In genomic region chr8:74920691-74921421, GRCm38 (mm10) we compare ENCODE assay signal across 21 mouse cellular contexts. TPM values are rescaled to one million over a fixed set of nuclear protein-coding genes. Genes with fewer than 3 reads are reported as not detected.
A peak's percentile ranks its signal among the peaks of the same experiment; 100 is the strongest.
DNase-seq lines count a peak whose midpoint lies in the region; ATAC-seq and TF ChIP-seq lines count a peak whose summit lies in the region.
"Had no signal": no experiment of that assay in that cellular context is flagged by ENCODE, and none has a peak within 500 bp of the region (broad histone marks: within the 10 kb centered on the region; RNA-seq: fewer than 3 reads in every experiment).

No protein-coding gene starts in this region.

- intact Hi-C loops in heart, postnatal 36 days (cut with DNase I): no loop called here

- no peak overlapping the region for H3K27ac ChIP-seq in midbrain, embryonic 13.5 days
- no peak overlapping the region for H3K27ac ChIP-seq in midbrain, embryonic 15.5 days
- H3K27ac ChIP-seq in intestine, embryonic 16.5 days (ENCODE audit: low read length): peak overlapping the region; percentile 86
- H3K27ac ChIP-seq in small intestine, adult 2 months (ENCODE audit: insufficient read depth, low read depth, low read length): peak overlapping the region; percentile 88
- no peak overlapping the region for H3K27ac ChIP-seq in liver, embryonic 11.5 days (ENCODE audit: low read depth, low read length)
- H3K27ac ChIP-seq: embryonic facial prominence, embryonic 13.5 days; gastrocnemius, adult 2 months; hindbrain, postnatal 0 days; midbrain, embryonic 12.5 days had no signal

- H3K4me2 ChIP-seq in midbrain, embryonic 13.5 days (replicated peaks): no peak overlapping the region
- no peak overlapping the region for H3K4me2 ChIP-seq in midbrain, embryonic 15.5 days
- H3K4me2 ChIP-seq in intestine, embryonic 16.5 days (ENCODE audit: low read depth, low read length): peak overlapping the region; percentile 17; the same call in 1 of the 2 replicates
- no peak overlapping the region for H3K4me2 ChIP-seq in liver, embryonic 11.5 days
- H3K4me2 ChIP-seq: embryonic facial prominence, embryonic 13.5 days; midbrain, embryonic 12.5 days had no signal

- WGBS in midbrain, embryonic 13.5 days: 85% methylated on average over 8 of the region's 8 CpGs
- WGBS in midbrain, embryonic 15.5 days: 84% methylated on average over 8 of the region's 8 CpGs
- WGBS in intestine, embryonic 16.5 days: 31% methylated on average over 8 of the region's 8 CpGs
- 21% methylated on average over 8 of the region's 8 CpGs for WGBS in small intestine, adult 2 months
- 55% methylated on average over 8 of the region's 8 CpGs for WGBS in liver, embryonic 11.5 days

- H3K36me3 ChIP-seq in midbrain, embryonic 13.5 days: no peaks in the 10 kb centered on the region
- no peaks in the 10 kb centered on the region for H3K36me3 ChIP-seq in midbrain, embryonic 15.5 days (replicated peaks)
- no peaks in the 10 kb centered on the region for H3K36me3 ChIP-seq in intestine, embryonic 16.5 days (ENCODE audit: control insufficient read depth, insufficient read depth, low read length)
- no peaks in the 10 kb centered on the region for H3K36me3 ChIP-seq in small intestine, adult 2 months (ENCODE audit: control insufficient read depth, insufficient read depth, low read length)
- H3K36me3 ChIP-seq in liver, embryonic 11.5 days (ENCODE audit: control insufficient read depth, insufficient read depth, low read length): no peaks in the 10 kb centered on the region
- H3K36me3 ChIP-seq: embryonic facial prominence, embryonic 13.5 days; midbrain, embryonic 12.5 days had no signal

- no peak overlapping the region for H3K9ac ChIP-seq in midbrain, embryonic 13.5 days (replicated peaks)
- H3K9ac ChIP-seq in midbrain, embryonic 15.5 days: no peak overlapping the region
- 0 out of 2 replicates have a peak overlapping the region, but pooled peaks have one; percentile 36 for H3K9ac ChIP-seq in intestine, embryonic 16.5 days (ENCODE audit: low read depth, low read length)
- no peak overlapping the region for H3K9ac ChIP-seq in liver, embryonic 11.5 days (ENCODE audit: low read depth, low read length)
- H3K9ac ChIP-seq: embryonic facial prominence, embryonic 13.5 days; midbrain, embryonic 12.5 days had no signal

- no peak overlapping the region for H3K4me3 ChIP-seq in midbrain, embryonic 13.5 days (replicated peaks)
- no peak overlapping the region for H3K4me3 ChIP-seq in midbrain, embryonic 15.5 days
- no peak overlapping the region for H3K4me3 ChIP-seq in intestine, embryonic 16.5 days (ENCODE audit: low read length)
- H3K4me3 ChIP-seq in small intestine, adult 2 months (ENCODE audit: low read depth, low read length): no peak overlapping the region
- no peak overlapping the region for H3K4me3 ChIP-seq in liver, embryonic 11.5 days (ENCODE audit: low read depth, low read length)
- H3K4me3 ChIP-seq: embryonic facial prominence, embryonic 13.5 days; gastrocnemius, adult 2 months; midbrain, embryonic 12.5 days had no signal

- no peak for TF ChIP-seq POLR2A in small intestine, adult 2 months (IDR thresholded peaks at IDR 0.05; ENCODE audit: low read depth, low read length)

- no peaks in the 10 kb centered on the region for H3K4me1 ChIP-seq in midbrain, embryonic 13.5 days (replicated peaks)
- no peaks in the 10 kb centered on the region for H3K4me1 ChIP-seq in midbrain, embryonic 15.5 days
- H3K4me1 ChIP-seq in intestine, embryonic 16.5 days (ENCODE audit: control insufficient read depth, insufficient read depth, low read length): peaks cover 6% of the 10 kb centered on the region
- H3K4me1 ChIP-seq in small intestine, adult 2 months (ENCODE audit: control insufficient read depth, insufficient read depth, insufficient read length, low read length): peaks cover 25% of the 10 kb centered on the region; the same call in 1 of the 2 replicates
- no peaks in the 10 kb centered on the region for H3K4me1 ChIP-seq in liver, embryonic 11.5 days (replicated peaks; ENCODE audit: control insufficient read depth, insufficient read depth, low read length)
- H3K4me1 ChIP-seq: embryonic facial prominence, embryonic 13.5 days; midbrain, embryonic 12.5 days had no signal

- no peaks in the 10 kb centered on the region for H3K27me3 ChIP-seq in midbrain, embryonic 13.5 days
- H3K27me3 ChIP-seq in midbrain, embryonic 15.5 days (replicated peaks): no peaks in the 10 kb centered on the region
- H3K27me3 ChIP-seq in intestine, embryonic 16.5 days (replicated peaks; ENCODE audit: control insufficient read depth, insufficient read depth, low read length): no peaks in the 10 kb centered on the region
- H3K27me3 ChIP-seq in small intestine, adult 2 months (ENCODE audit: control insufficient read depth, insufficient read depth, low read length): no peaks in the 10 kb centered on the region
- H3K27me3 ChIP-seq in liver, embryonic 11.5 days (replicated peaks; ENCODE audit: control insufficient read depth, insufficient read depth, low read length): no peaks in the 10 kb centered on the region
- H3K27me3 ChIP-seq: embryonic facial prominence, embryonic 13.5 days; midbrain, embryonic 12.5 days had no signal

- ATAC-seq in midbrain, embryonic 13.5 days: 0 out of 2 replicates have a peak, but pooled peaks have one; percentile 24
- ATAC-seq in midbrain, embryonic 15.5 days (replicated peaks): no peak
- peak; percentile 97 for ATAC-seq in intestine, embryonic 16.5 days
- no peak for ATAC-seq in liver, embryonic 11.5 days (replicated peaks; ENCODE audit: low FRiP score)

- DNase-seq in heart, adult 11 months: peak; percentile 66
- DNase-seq in heart, postnatal 36 days: no peak
- DNase-seq in liver, embryonic 11.5 days (ENCODE audit: low spot score): no peak
- DNase-seq: cerebellum, adult 11 months; gastrocnemius, adult 2 months; heart, postnatal 14 days; liver; lung, adult 2 months; lung, postnatal 4 days; spleen, adult 18-20 months had no signal

- no peak for TF ChIP-seq CTCF in small intestine, adult 2 months (IDR thresholded peaks at IDR 0.05; ENCODE audit: extremely low read depth, insufficient read length, insufficient replicate concordance, low read depth, low read length)

- H3K9me3 ChIP-seq in midbrain, embryonic 13.5 days: no peaks in the 10 kb centered on the region
- no peaks in the 10 kb centered on the region for H3K9me3 ChIP-seq in midbrain, embryonic 15.5 days
- no peaks in the 10 kb centered on the region for H3K9me3 ChIP-seq in intestine, embryonic 16.5 days (ENCODE audit: control insufficient read depth, low read length)
- no peaks in the 10 kb centered on the region for H3K9me3 ChIP-seq in liver, embryonic 11.5 days (ENCODE audit: control insufficient read depth, low read length)
- H3K9me3 ChIP-seq: embryonic facial prominence, embryonic 13.5 days; midbrain, embryonic 12.5 days had no signal

RNA-seq across cellular contexts. Expression of gene Isx, which starts 47.9 kb away (rescaled TPM):
- total RNA-seq in heart, postnatal 36 days (2021): not detected
- polyA plus RNA-seq in midbrain, embryonic 13.5 days (2015; fragmentation: Nextera tagmentation; extraction: Ambion mirVana): not detected in 2 replicates
- not detected in 2 replicates for polyA plus RNA-seq in midbrain, embryonic 15.5 days (2015; fragmentation: Nextera tagmentation; extraction: Ambion mirVana)
- 101 and 109 TPM in 2 replicates for polyA plus RNA-seq in intestine, embryonic 16.5 days (2015; fragmentation: Nextera tagmentation; extraction: Ambion mirVana)
- 59.6 and 144 TPM in 2 replicates for polyA plus RNA-seq in small intestine, adult 2 months (2012; rRNA removed)
- 0.18 and 0.23 TPM in 2 replicates for polyA plus RNA-seq in liver, embryonic 11.5 days (2014; fragmentation: Nextera tagmentation; extraction: Ambion mirVana)
- total RNA-seq: common myeloid progenitor, adult 5-6 weeks; gastrocnemius, adult 2 months; heart, adult 8-10 months; hindbrain, postnatal 0 days had no signal
- polyA plus RNA-seq: embryonic facial prominence, embryonic 13.5 days; hindbrain, postnatal 0 days; kidney, embryonic 16.5 days; lung, adult 2 months; midbrain, embryonic 12.5 days; testis, adult 2 months had no signal

Comparison
In these comparisons a context has a peak if more than half of its experiments do, and no peak if none do; other contexts are left out.
1. ATAC-seq: peak in midbrain, embryonic 13.5 days (single experiment) and intestine, embryonic 16.5 days (single experiment); none in midbrain, embryonic 15.5 days (single experiment) and liver, embryonic 11.5 days (single experiment).
2. H3K27ac ChIP-seq: peak in intestine, embryonic 16.5 days (single experiment) and small intestine, adult 2 months (single experiment); none in midbrain, embryonic 13.5 days (single experiment), midbrain, embryonic 15.5 days (single experiment) and liver, embryonic 11.5 days (single experiment).
3. RNA of gene Isx, which starts 47.9 kb away (polyA plus RNA-seq): 59.6 to 144 TPM in small intestine, adult 2 months and 101 to 109 TPM in intestine, embryonic 16.5 days; 0.18 to 0.23 TPM in liver, embryonic 11.5 days, not detected in midbrain, embryonic 15.5 days and not detected in midbrain, embryonic 13.5 days; every median in the first group is over 10 times any median in the second.